Mouse (Mus musculus): ENCODE data around the gene Lrrc46. TPM values are rescaled to one million over a fixed set of nuclear protein-coding genes. Genes with fewer than 3 reads are reported as not detected.

Gene Lrrc46
- polyA plus RNA-seq, 1 experiment, result 824 TPM

DNA sequence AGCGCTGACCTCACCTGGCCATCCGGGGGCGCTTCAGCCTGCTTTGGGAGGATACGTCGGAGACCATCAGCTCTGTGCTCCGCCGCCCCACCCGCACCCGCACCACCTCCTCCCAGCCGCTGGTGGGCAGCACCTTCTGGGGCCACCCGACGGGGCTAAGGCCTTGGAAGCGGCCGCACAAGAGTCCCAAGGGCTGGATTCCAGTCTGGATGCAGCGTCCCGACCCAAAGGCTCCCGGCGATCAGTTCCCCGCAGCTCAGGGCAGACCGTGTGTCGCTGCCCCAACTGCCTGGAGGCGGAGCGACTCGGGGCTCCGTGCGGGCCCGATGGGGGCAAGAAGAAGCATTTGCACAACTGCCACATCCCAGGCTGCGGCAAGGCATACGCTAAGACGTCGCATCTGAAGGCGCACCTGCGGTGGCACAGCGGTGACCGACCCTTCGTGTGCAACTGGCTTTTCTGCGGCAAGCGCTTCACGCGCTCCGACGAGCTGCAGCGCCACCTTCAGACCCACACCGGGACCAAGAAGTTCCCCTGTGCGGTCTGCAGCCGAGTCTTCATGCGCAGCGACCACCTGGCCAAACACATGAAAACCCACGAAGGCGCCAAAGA, 19.2 kb downstream of the Lrrc46 start:
- Histone ChIP-seq H3K27ac (ENCODE audit: control insufficient read depth, insufficient read depth, low read depth, low read length) (no peak overlapping the region), H3K27me3 (ENCODE audit: control insufficient read depth, insufficient read depth, low read length) (peaks cover 3% of the 10 kb centered on the region), H3K4me3 (ENCODE audit: control insufficient read depth, low read depth, low read length) (peak overlapping the region; percentile 91), H3K4me1 (ENCODE audit: control insufficient read depth, insufficient read depth, low read length) (peaks cover 18% of the 10 kb centered on the region), H3K36me3 (ENCODE audit: control insufficient read depth, insufficient read depth, low read length) (no peaks in the 10 kb centered on the region)
- peak; percentile 59; the same call in 1 of the 2 replicates for TF ChIP-seq CTCF (IDR thresholded peaks at IDR 0.05; ENCODE audit: control insufficient read depth, insufficient read depth, insufficient replicate concordance, low read depth, low read length)
- no peak; the same call in 1 of the 2 replicates for TF ChIP-seq POLR2A (IDR thresholded peaks at IDR 0.05; ENCODE audit: control insufficient read depth, low read depth, low read length)

DNA sequence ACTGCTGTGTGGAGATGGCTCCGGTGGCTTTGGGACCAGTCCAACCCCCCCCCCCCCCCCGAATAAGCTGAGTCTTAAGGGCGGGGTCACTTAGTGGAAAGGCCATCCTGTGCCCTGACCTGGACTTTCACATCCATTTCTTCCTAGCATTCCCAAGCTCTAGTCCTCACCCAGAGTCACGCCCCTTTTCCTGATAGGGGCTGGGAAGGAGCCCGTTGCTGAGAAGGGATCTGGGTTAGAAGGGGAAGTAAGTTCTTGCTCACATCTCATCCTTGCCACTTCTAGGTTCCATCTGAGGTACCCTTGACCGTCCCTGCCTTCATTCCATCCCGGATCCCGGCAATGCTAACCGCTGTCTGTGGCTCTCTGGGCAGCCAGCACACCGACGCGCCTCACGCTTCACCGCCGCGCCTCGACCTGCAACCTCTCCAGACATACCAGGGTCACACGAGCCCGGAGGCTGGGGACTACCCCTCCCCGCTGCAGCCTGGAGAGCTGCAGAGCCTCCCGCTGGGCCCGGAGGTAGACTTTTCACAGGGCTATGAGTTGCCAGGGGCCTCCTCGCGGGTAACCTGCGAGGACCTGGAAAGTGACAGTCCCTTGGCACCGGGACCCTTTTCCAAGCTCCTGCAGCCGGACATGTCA, 20.0 kb downstream of the Lrrc46 start:
- Histone ChIP-seq H3K36me3 (ENCODE audit: control insufficient read depth, insufficient read depth, low read length) (no peaks in the 10 kb centered on the region), H3K4me1 (ENCODE audit: control insufficient read depth, insufficient read depth, low read length) (peaks cover 18% of the 10 kb centered on the region), H3K27ac (ENCODE audit: control insufficient read depth, insufficient read depth, low read depth, low read length) (no peak overlapping the region), H3K27me3 (ENCODE audit: control insufficient read depth, insufficient read depth, low read length) (peaks cover 3% of the 10 kb centered on the region), H3K4me3 (ENCODE audit: control insufficient read depth, low read depth, low read length) (peak overlapping the region; percentile 91)
- no peak for TF ChIP-seq CTCF (IDR thresholded peaks at IDR 0.05; ENCODE audit: control insufficient read depth, insufficient read depth, insufficient replicate concordance, low read depth, low read length)
- TF ChIP-seq POLR2A (IDR thresholded peaks at IDR 0.05; ENCODE audit: control insufficient read depth, low read depth, low read length), result no peak

DNA sequence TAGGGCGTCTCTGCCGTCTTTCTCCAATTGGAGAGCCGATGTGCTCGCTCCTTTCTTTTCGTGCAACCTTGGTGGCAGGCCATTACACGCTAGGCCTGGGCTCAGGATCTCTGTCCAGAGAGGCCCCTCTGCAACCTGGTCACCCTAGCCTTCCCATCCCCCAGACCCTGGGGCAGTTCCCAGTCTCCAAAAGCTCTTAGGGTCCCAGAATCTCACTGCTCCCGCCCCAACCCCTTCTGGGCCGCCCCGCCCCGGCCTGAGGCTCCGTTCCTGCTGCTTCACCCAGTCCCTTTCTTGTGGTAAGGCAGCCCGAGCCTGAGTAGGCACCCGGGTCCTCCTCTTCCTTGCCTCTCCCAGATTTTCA, 21.9 kb downstream of the Lrrc46 start:
- Histone ChIP-seq H3K4me1 (ENCODE audit: control insufficient read depth, insufficient read depth, low read length) (peaks cover 8% of the 10 kb centered on the region), H3K27me3 (ENCODE audit: control insufficient read depth, insufficient read depth, low read length) (peaks cover 3% of the 10 kb centered on the region), H3K4me3 (ENCODE audit: control insufficient read depth, low read depth, low read length) (no peak overlapping the region; the same call in 1 of the 2 replicates), H3K36me3 (ENCODE audit: control insufficient read depth, insufficient read depth, low read length) (no peaks in the 10 kb centered on the region), H3K27ac (ENCODE audit: control insufficient read depth, insufficient read depth, low read depth, low read length) (no peak overlapping the region)
- TF ChIP-seq CTCF (IDR thresholded peaks at IDR 0.05; ENCODE audit: control insufficient read depth, insufficient read depth, insufficient replicate concordance, low read depth, low read length), result no peak
- TF ChIP-seq POLR2A (IDR thresholded peaks at IDR 0.05; ENCODE audit: control insufficient read depth, low read depth, low read length), result no peak

DNA sequence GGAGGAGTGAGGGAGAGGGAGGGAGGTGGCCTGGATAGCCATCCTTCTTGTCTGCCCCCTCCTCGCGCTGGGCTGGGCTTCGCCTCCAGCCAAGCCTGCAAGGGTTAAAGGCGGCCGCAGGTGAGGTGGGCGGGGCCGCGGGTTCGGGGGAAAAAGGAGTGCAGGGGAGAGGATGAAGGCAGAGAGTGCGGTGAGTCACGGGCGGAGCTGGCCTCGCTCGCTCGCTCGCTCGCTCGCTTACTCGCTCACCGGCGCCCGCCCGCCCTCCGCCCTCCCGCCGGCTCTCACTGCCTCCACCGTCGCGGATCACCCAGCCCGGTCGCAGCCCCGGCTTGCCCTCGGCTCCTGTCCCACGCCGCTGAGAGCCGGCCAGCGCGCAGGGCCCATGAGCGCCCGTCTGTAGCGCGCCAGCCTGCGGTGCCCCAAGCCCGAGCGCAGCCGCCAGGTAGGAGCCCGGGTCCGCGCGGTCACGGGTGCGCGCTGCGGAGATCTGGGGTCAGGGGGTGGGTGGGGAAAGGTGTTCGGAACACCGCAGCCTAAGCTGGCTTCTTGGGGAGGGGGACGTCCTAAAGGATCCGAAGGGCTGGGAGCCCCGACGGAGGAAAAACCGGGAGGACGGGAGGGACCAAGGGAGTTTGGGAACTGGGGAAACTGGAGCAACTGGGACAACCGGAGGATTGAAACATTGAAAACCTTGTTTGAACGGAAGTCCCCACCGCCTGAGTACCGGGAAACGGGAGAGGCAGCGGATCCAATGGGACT, 22.4 kb downstream of the Lrrc46 start:
- Histone ChIP-seq H3K4me1 (ENCODE audit: control insufficient read depth, insufficient read depth, low read length) (peaks cover 8% of the 10 kb centered on the region), H3K27me3 (ENCODE audit: control insufficient read depth, insufficient read depth, low read length) (peaks cover 3% of the 10 kb centered on the region), H3K27ac (ENCODE audit: control insufficient read depth, insufficient read depth, low read depth, low read length) (no peak overlapping the region), H3K4me3 (ENCODE audit: control insufficient read depth, low read depth, low read length) (peak overlapping the region; percentile 17), H3K36me3 (ENCODE audit: control insufficient read depth, insufficient read depth, low read length) (no peaks in the 10 kb centered on the region)
- no peak for TF ChIP-seq CTCF (IDR thresholded peaks at IDR 0.05; ENCODE audit: control insufficient read depth, insufficient read depth, insufficient replicate concordance, low read depth, low read length)
- TF ChIP-seq POLR2A (IDR thresholded peaks at IDR 0.05; ENCODE audit: control insufficient read depth, low read depth, low read length), result no peak

DNA sequence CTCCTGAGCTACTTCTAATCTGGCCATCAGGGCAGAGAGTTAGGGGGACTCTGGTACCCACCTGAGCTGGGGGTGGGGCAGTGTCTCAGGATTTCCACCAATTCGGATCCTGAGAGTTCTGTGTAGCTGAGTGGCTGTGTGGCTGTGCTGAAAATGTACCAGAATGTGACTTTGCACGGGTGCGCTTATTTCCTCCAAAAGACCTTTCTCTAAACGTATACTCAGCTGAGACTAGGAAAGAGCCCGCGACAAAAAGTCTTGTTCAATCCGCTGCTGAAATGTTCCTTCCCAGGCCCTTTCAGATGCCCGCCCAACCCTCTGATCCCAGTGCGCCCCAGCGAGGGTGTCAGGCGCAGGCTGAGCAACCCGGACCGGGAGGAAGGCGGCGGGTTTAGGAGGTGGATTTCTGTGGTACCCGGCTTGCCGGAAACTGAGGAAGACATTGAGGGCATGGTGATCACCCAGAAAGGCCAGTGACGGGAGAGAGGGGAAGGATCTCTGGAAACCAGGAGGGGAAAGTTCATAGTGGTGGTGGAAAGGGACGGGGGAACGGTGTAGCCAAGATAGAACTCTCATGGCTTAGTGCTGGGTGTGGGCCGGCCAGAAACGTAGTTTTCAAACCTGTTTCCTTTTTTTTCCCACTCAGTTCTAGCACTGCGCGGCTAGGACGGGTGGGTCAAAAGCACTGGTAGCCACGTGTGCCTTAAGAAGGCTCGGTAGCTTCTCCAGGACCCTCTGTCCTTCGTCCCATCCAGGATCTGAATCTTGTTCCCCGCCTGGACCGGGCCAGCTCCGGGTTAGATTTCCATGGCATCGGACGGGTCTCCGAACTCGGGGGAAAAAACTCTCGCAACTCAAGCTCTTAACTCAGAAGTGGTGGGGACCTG, 23.3 kb downstream of the Lrrc46 start:
- peaks cover 3% of the 10 kb centered on the region for H3K27me3 ChIP-seq (ENCODE audit: control insufficient read depth, insufficient read depth, low read length)
- H3K36me3 ChIP-seq (ENCODE audit: control insufficient read depth, insufficient read depth, low read length), result no peaks in the 10 kb centered on the region
- peaks cover 8% of the 10 kb centered on the region for H3K4me1 ChIP-seq (ENCODE audit: control insufficient read depth, insufficient read depth, low read length)
- H3K4me3 ChIP-seq (ENCODE audit: control insufficient read depth, low read depth, low read length), result peak overlapping the region; percentile 17
- TF ChIP-seq POLR2A (IDR thresholded peaks at IDR 0.05; ENCODE audit: control insufficient read depth, low read depth, low read length) (no peak), CTCF (IDR thresholded peaks at IDR 0.05; ENCODE audit: control insufficient read depth, insufficient read depth, insufficient replicate concordance, low read depth, low read length) (no peak)
- no peak overlapping the region for H3K27ac ChIP-seq (ENCODE audit: control insufficient read depth, insufficient read depth, low read depth, low read length)

DNA sequence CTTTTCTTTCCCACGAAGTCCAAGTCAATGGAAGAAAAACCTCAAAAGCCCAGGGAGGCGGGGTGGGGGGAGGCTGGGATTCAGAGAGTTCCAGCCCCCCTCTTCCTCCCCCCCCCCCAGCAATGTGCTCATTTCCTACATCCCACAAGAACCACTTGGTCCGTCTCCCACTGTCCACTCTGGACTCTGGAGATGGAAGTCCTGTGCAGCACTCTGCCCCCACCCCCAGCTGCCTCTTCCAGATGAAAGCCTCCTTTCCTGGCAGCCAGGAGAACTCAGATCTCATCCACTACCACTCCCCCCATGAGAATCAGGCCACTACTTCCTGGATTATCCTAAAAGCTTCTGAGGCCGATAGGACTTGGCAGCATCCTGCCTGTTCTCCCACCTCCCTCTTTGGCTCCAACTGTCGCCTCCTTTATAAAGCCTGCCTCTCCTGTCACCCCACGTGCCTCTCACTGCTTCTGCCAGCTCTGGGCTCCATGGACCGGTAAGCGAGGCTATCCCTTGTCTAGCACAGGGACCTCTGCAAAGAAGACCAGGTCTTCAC, 28.0 kb downstream of the Lrrc46 start, which contains the start of gene Sp6:
Gene Sp6, plus strand, starts transcription at position 274 of the 550 bp plus-strand sequence.
- H3K4me3 ChIP-seq (ENCODE audit: control insufficient read depth, low read depth, low read length), result no peak within 1 kb of the TSS
- H3K27ac ChIP-seq (ENCODE audit: control insufficient read depth, insufficient read depth, low read depth, low read length), result no peak within 1 kb of the TSS
- TF ChIP-seq CTCF (IDR thresholded peaks at IDR 0.05; ENCODE audit: control insufficient read depth, insufficient read depth, insufficient replicate concordance, low read depth, low read length) (no peak), POLR2A (IDR thresholded peaks at IDR 0.05; ENCODE audit: control insufficient read depth, low read depth, low read length) (no peak)
- H3K36me3 ChIP-seq (ENCODE audit: control insufficient read depth, insufficient read depth, low read length), result no peaks in the 10 kb centered on the region
- H3K4me1 ChIP-seq (ENCODE audit: control insufficient read depth, insufficient read depth, low read length), result no peaks in the 10 kb centered on the region
- H3K27me3 ChIP-seq (ENCODE audit: control insufficient read depth, insufficient read depth, low read length), result no peaks in the 10 kb centered on the region

Data from testis, adult 2 months (tissue).